Mouse (Mus musculus) macrophage (primary cell): ENCODE results near the gene Fate1. TPM values are rescaled to one million over a fixed set of nuclear protein-coding genes. Genes with fewer than 3 reads are reported as not detected.

Experiments
- H3K27ac ChIP-seq: fragments of 350-480 bp; formaldehyde crosslinking; 2 replicates; pipeline ENCODE4 v1.9.0; 2021
- H3K36me3 ChIP-seq: fragments of 350-480 bp; formaldehyde crosslinking; 2 replicates; pipeline ENCODE4 v1.9.0; 2021; ENCODE audit errors: inconsistent target
- H3K4me3 ChIP-seq: fragments of 350-480 bp; formaldehyde crosslinking; 2 replicates; pipeline ENCODE4 v1.9.0; 2021; ENCODE audit errors: inconsistent target
- H3K79me2 ChIP-seq: fragments of 350-480 bp; formaldehyde crosslinking; 2 replicates; pipeline ENCODE4 v1.9.0; 2021; ENCODE audit errors: inconsistent target
- WGBS: methylation state at CpG from one replicate; pipeline ENCODE4 v1.1.7; 2026; ENCODE audit warnings: inconsistent platforms; ENCODE audit not compliant: missing documents; 5-methylcytosine and 5-hydroxymethylcytosine counted together
- polyA plus RNA-seq: library from polyadenylated mRNA; stranded (reverse); fragments of 250-400 nt; gene quantifications from 3 replicates; pipeline ENCODE4 v1.2.4, GENCODE M21; 2018; ENCODE audit warnings: inconsistent platforms

Fate1 gene
- polyA plus RNA-seq, 1 experiment from 2014 or later: not detected

GRCm38 (mm10) chrX:72009930-72010329 is 37.1 kb downstream of the Fate1 start:
- H3K79me2 ChIP-seq: no peaks in the 10 kb centered on the region
- no peak overlapping the region for H3K27ac ChIP-seq
- no peaks in the 10 kb centered on the region for H3K36me3 ChIP-seq
- no peak overlapping the region for H3K4me3 ChIP-seq

GRCm38 (mm10) chrX:72012236-72012635 is 39.5 kb downstream of the Fate1 start:
- no peaks in the 10 kb centered on the region for H3K79me2 ChIP-seq
- H3K27ac ChIP-seq: no peak overlapping the region
- H3K4me3 ChIP-seq: no peak overlapping the region
- no peaks in the 10 kb centered on the region for H3K36me3 ChIP-seq
- 69% methylated on average over 9 of the region's 9 CpGs for WGBS

GRCm38 (mm10) chrX:72012804-72013203 is 40.0 kb downstream of the Fate1 start:
- 85% methylated on average over 1 of the region's 3 CpGs for WGBS
- Histone ChIP-seq H3K27ac (no peak overlapping the region), H3K36me3 (no peaks in the 10 kb centered on the region), H3K4me3 (no peak overlapping the region), H3K79me2 (no peaks in the 10 kb centered on the region)

- no peak overlapping the region for H3K27ac ChIP-seq
- WGBS: 83% methylated on average over 1 of the region's 1 CpGs
- no peaks in the 10 kb centered on the region for H3K36me3 ChIP-seq
- no peak overlapping the region for H3K4me3 ChIP-seq
- no peaks in the 10 kb centered on the region for H3K79me2 ChIP-seq
Observed at GRCm38 (mm10) chrX:72022241-72022640, 49.5 kb downstream of the Fate1 start.

GRCm38 (mm10) chrX:72022750-72023398 is 50.1 kb downstream of the Fate1 start:
- H3K27ac ChIP-seq: no peak overlapping the region
- no peaks in the 10 kb centered on the region for H3K36me3 ChIP-seq
- no peaks in the 10 kb centered on the region for H3K79me2 ChIP-seq
- 43% methylated on average over 10 of the region's 10 CpGs for WGBS
- H3K4me3 ChIP-seq: no peak overlapping the region

GRCm38 (mm10) chrX:72023542-72023941 is 50.8 kb downstream of the Fate1 start:
- WGBS: 43% methylated on average over 3 of the region's 3 CpGs
- no peaks in the 10 kb centered on the region for H3K79me2 ChIP-seq
- H3K36me3 ChIP-seq: no peaks in the 10 kb centered on the region
- H3K4me3 ChIP-seq: no peak overlapping the region
- H3K27ac ChIP-seq: no peak overlapping the region

Other genes with a start within 250 kb of the Fate1 start
- 34.2 to 60.3 TPM (median 57.0 TPM) in 3 replicates for gene Vma21, start 157.1 kb upstream of the Fate1 start, polyA plus RNA-seq
- 0.09 TPM in 1 of 3 replicates, not detected in the others for gene Gm1141, start 52.0 kb upstream of the Fate1 start, polyA plus RNA-seq
- not detected in 3 replicates for gene Prrg3, start 10.4 kb upstream of the Fate1 start, polyA plus RNA-seq
- not detected in 3 replicates for gene Cnga2, start 18.9 kb downstream of the Fate1 start, polyA plus RNA-seq
- not detected in 3 replicates for gene Magea4, start 249.0 kb downstream of the Fate1 start, polyA plus RNA-seq